Mouse (Mus musculus) liver, adult (tissue): ENCODE measurements at regions not wholly inside any gene's neighbourhood (a gene's known extent, or its start where the extent isn't known, plus 50 kb on each side); places are given as distances from the start of the nearest gene placed in this dataset.

Source experiments
- GATA4 ChIP-seq: IDR thresholded peaks from 2 replicates; pipeline ENCODE4 v1.6.1; 2014; ENCODE audit warnings: mild to moderate bottlenecking, low read length; ENCODE audit not compliant: insufficient replicate concordance

DNA sequence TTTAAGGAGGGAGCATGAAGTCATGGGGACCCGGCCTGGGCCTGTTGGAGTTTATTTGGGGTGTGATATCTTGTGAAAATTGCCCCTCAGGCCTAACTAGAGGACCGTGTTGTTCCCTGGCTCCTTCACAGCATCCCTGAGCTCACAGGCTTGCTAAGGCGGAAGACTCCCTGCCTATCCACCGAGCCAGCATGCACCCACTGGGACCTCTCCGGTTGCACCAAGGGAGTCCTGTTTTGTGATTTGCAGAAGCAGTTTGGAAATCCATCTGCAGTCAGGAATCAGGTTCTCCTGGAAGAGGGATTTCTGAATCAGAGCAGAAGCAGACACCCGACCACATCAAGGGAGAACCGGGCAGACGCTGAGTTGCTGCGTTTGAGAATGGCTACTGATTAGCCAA lies 61.6 kb upstream of the Vangl1 start:
- no peak for TF ChIP-seq GATA4

GRCm38 (mm10) chr3:102265146-102265545 lies 60.7 kb upstream of the Vangl1 start:
- no peak for TF ChIP-seq GATA4

DNA sequence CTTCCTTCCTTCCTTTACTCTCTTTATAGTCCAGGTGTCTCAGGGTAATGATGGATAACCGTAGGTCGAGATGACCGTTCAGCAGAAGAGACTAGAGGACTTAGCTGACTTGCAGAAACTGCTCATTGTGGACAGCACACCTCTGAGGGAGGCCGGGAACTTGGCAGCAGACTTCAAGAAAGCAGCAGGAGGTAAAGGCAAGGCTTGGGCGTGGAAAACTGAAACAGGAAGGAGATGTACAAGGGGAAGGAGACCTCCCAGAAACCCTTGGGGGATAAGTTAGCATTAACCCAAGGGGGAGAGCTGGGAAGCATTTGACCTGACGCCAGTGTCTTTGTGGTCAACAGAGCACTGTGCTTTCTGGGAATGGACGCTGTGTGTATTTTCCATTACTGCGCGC lies 58.8 kb upstream of the Vangl1 start:
- no peak for TF ChIP-seq GATA4

DNA sequence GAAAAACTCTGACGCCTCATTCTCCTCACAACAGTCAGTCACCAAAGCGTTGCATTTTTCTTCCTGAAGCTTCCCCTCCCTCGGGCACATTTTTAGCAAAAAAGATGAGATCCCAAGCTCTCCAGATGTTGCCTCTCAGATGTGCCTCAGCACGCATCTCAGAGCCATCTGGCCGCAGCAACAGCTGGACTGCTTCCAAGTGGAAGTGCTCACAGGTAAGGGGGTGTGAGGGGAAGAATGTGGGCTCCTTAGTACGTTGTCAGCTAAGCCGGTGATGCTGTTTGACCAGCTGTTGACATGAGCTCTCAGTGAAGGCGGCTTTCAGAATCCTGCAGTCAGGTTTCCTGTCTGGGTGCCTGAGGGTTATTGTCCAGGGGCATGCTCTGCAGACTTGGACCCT lies 58.2 kb upstream of the Vangl1 start:
- no peak for TF ChIP-seq GATA4

- TF ChIP-seq GATA4: no peak
These were observed 57.0 kb upstream of the Vangl1 start for GRCm38 (mm10) chr3:102261517-102261916.
